In genomic region chr17:26931795-26932194, GRCm38 (mm10) we compare ENCODE assay signal across 8 mouse cellular contexts. TPM values are rescaled to one million over a fixed set of nuclear protein-coding genes. Genes with fewer than 3 reads are reported as not detected.
A peak's percentile ranks its signal among the peaks of the same experiment; 100 is the strongest.
DNase-seq lines count a peak whose midpoint lies in the region; ATAC-seq and TF ChIP-seq lines count a peak whose summit lies in the region.
"Not testable (repeated sequence)": the region's sequence is repeated elsewhere in the genome, so short reads cannot be mapped to it uniquely, and the experiment has no call there.
"Had no signal": no experiment of that assay in that cellular context is flagged by ENCODE, and none has a peak within 500 bp of the region (broad histone marks: within the 10 kb centered on the region; RNA-seq: fewer than 3 reads in every experiment).

No protein-coding gene starts in this region.

- ATAC-seq in hindbrain, postnatal 0 days, result 0 out of 2 replicates have a peak, but pooled peaks have one; percentile 11

- H3K27ac ChIP-seq in hindbrain, postnatal 0 days, result peak overlapping the region; percentile 78; the same call in 1 of the 2 replicates

- peak; percentile 58 for TF ChIP-seq CTCF in hindbrain, postnatal 0 days (IDR thresholded peaks at IDR 0.05; ENCODE audit: low read depth)

- H3K9me3 ChIP-seq in hindbrain, postnatal 0 days (ENCODE audit: low read length), result not testable (repeated sequence)

- not testable (repeated sequence) for H3K27me3 ChIP-seq in hindbrain, postnatal 0 days (ENCODE audit: insufficient read depth, low read length)

- H3K4me2 ChIP-seq in hindbrain, postnatal 0 days (ENCODE audit: low read depth, low read length), result not testable (repeated sequence)

- H3K36me3 ChIP-seq in hindbrain, postnatal 0 days (ENCODE audit: insufficient read depth, low read length), result not testable (repeated sequence)

- H3K9ac ChIP-seq in hindbrain, postnatal 0 days (replicated peaks; ENCODE audit: low read length), result not testable (repeated sequence)

- not testable (repeated sequence) for H3K4me3 ChIP-seq in hindbrain, postnatal 0 days (ENCODE audit: low read length)

- 69% methylated on average over 7 of the region's 7 CpGs for WGBS in hindbrain, postnatal 0 days

- DNase-seq in R1 (ENCODE audit: low read depth, low spot score), result peak; percentile 45
- peak; percentile 58 for DNase-seq in cerebellum, adult 9-11 months
- DNase-seq in frontal cortex, postnatal 10 days (ENCODE audit: low spot score in 2 of 2), result peak; percentile 38 to 47
- DNase-seq in hindbrain, postnatal 0 days (ENCODE audit: low spot score), result peak; percentile 56
- peak; percentile 34 to 59 for DNase-seq in layer of hippocampus, postnatal 10 days (ENCODE audit: low spot score in 2 of 2)
- peak; percentile 63 for DNase-seq in lung, postnatal 14 days
- DNase-seq in retina, embryonic 14.5 days (ENCODE audit: low spot score), result peak; percentile 63

- H3K4me1 ChIP-seq in hindbrain, postnatal 0 days (ENCODE audit: insufficient read depth, low read length), result not testable (repeated sequence)

RNA-seq across cellular contexts. Expression of gene Phf1, which starts 1.1 kb away (rescaled TPM):
- 45.7 and 49.5 TPM in 2 replicates for total RNA-seq in hindbrain, postnatal 0 days (2014; rRNA removed)
- 30.0 and 30.8 TPM in 2 replicates for polyA plus RNA-seq in hindbrain, postnatal 0 days (2015; fragmentation: Nextera tagmentation; extraction: Ambion mirVana)
- 10 to 100 TPM; 23.0 to 23.9 TPM for total RNA-seq in layer of hippocampus, postnatal 10 days (2021)

RNA-seq across cellular contexts. Expression of gene Cuta, which starts 7.6 kb away (rescaled TPM):
- total RNA-seq in hindbrain, postnatal 0 days (2014; rRNA removed), result 59.0 and 63.8 TPM in 2 replicates
- 149 and 152 TPM in 2 replicates for polyA plus RNA-seq in hindbrain, postnatal 0 days (2015; fragmentation: Nextera tagmentation; extraction: Ambion mirVana)
- total RNA-seq in layer of hippocampus, postnatal 10 days (2021), result 100 to 1,000 TPM; 106 to 112 TPM

RNA-seq across cellular contexts. Expression of gene Syngap1, which starts 9.3 kb away (rescaled TPM):
- 53.4 and 74.2 TPM in 2 replicates for total RNA-seq in hindbrain, postnatal 0 days (2014; rRNA removed)
- polyA plus RNA-seq in hindbrain, postnatal 0 days (2015; fragmentation: Nextera tagmentation; extraction: Ambion mirVana), result 4.4 and 5.3 TPM in 2 replicates
- total RNA-seq in layer of hippocampus, postnatal 10 days (2021), result 100 to 1,000 TPM; 450 to 479 TPM
- polyA plus RNA-seq: activated CD4-positive, CD25-positive, alpha-beta regulatory T cell, adult 4 months had no signal

RNA-seq across cellular contexts. Expression of gene Kifc5b, which starts 14.9 kb away (rescaled TPM):
- total RNA-seq in hindbrain, postnatal 0 days (2014; rRNA removed), result 1.6 and 4.7 TPM in 2 replicates
- 3.2 TPM in 2 replicates for polyA plus RNA-seq in hindbrain, postnatal 0 days (2015; fragmentation: Nextera tagmentation; extraction: Ambion mirVana)
- total RNA-seq in layer of hippocampus, postnatal 10 days (2021), result 1 to 10 TPM; 4.0 to 5.8 TPM

RNA-seq across cellular contexts. Expression of gene Zbtb9, which starts 41.2 kb away (rescaled TPM):
- total RNA-seq in hindbrain, postnatal 0 days (2014; rRNA removed), result 21.4 and 22.7 TPM in 2 replicates
- polyA plus RNA-seq in hindbrain, postnatal 0 days (2015; fragmentation: Nextera tagmentation; extraction: Ambion mirVana), result 6.6 and 7.8 TPM in 2 replicates
- total RNA-seq in layer of hippocampus, postnatal 10 days (2021), result 10 to 100 TPM; 11.8 to 14.0 TPM
